Mouse (Mus musculus) heart, adult 2 months (tissue): ENCODE data around the gene Fcf1. TPM values are rescaled to one million over a fixed set of nuclear protein-coding genes. Genes with fewer than 3 reads are reported as not detected.
A peak's percentile ranks its signal among the peaks of the same experiment; 100 is the strongest.

Experiments
- DNase-seq, 2 experiments: peaks; one replicate each; pipeline ENCODE4 v3.0.0; 2021
- H3K27ac ChIP-seq: fragments of 200-600 bp; 2 replicates; pipeline ENCODE4 v1.8.1; 2022
- H3K27me3 ChIP-seq: fragments of 200-500 bp; 2 replicates; pipeline ENCODE4 v1.6.1; 2012; ENCODE audit warnings: mild to moderate bottlenecking, low read length, inconsistent platforms, mixed read lengths; ENCODE audit not compliant: control insufficient read depth, insufficient read depth
- H3K36me3 ChIP-seq: fragments of 200-500 bp; 2 replicates; pipeline ENCODE4 v1.6.1; 2012; ENCODE audit warnings: low read length, inconsistent platforms; ENCODE audit not compliant: control insufficient read depth, insufficient read depth
- H3K4me1 ChIP-seq: fragments of 200-500 bp; 2 replicates; pipeline ENCODE4 v1.6.1; 2011; ENCODE audit warnings: low read length; ENCODE audit not compliant: control insufficient read depth, insufficient read depth
- H3K4me3 ChIP-seq: fragments of 200-600 bp; 2 replicates; pipeline ENCODE4 v1.8.1; 2022
- H3K79me2 ChIP-seq: fragments of 200-500 bp; replicated peaks from 2 replicates; pipeline ENCODE4 v1.6.1; 2012; ENCODE audit warnings: mild to moderate bottlenecking, inconsistent platforms, low read length, moderate library complexity, mixed read lengths; ENCODE audit not compliant: control insufficient read depth, insufficient read depth
- H3K9ac ChIP-seq: fragments of 200-500 bp; 2 replicates; pipeline ENCODE4 v1.6.1; 2012; ENCODE audit warnings: low read depth, mild to moderate bottlenecking, control low read depth, inconsistent platforms, low read length, mixed read lengths
- CTCF ChIP-seq: fragments of 200-600 bp; IDR thresholded peaks from 2 replicates; pipeline ENCODE4 v1.8.1; 2022; ENCODE audit warnings: antibody characterized with exemption, mild to moderate bottlenecking, moderate library complexity
- EP300 ChIP-seq: fragments of 200-500 bp; IDR thresholded peaks from 2 replicates; pipeline ENCODE4 v1.6.1; 2011; ENCODE audit warnings: low read depth, low read length, control low read depth; ENCODE audit not compliant: insufficient read depth
- POLR2A ChIP-seq: fragments of 200-500 bp; IDR thresholded peaks from 2 replicates; pipeline ENCODE4 v1.6.1; 2011; ENCODE audit warnings: mild to moderate bottlenecking, low read depth, low read length, control low read depth; ENCODE audit not compliant: insufficient read depth
- WGBS: fragments of 180-500 bp; shearing (Covaris S2); methylation state at CpG from one replicate; pipeline ENCODE4 v1.1.7; 2018; 5-methylcytosine and 5-hydroxymethylcytosine counted together
- intact Hi-C: fragments of 180-260 bp; cut with DNase I; formaldehyde crosslinking; loops from one replicate; pipeline ENCODE4 v1.15.1; 2025
- polyA plus RNA-seq: library from polyadenylated mRNA; depleted of rRNA; stranded (reverse); fragments of >200 nt; gene quantifications from 2 replicates; pipeline ENCODE4 v1.2.3, GENCODE M21; 2012
- total RNA-seq, 2 experiments: library from RNA; stranded (reverse); gene quantifications; 2 replicates each; pipeline ENCODE4 v1.2.3; 2021

Fcf1 gene
- total and polyA plus RNA-seq, 3 experiments = 28.1 to 35.1 (median 31.8) TPM

DNA sequence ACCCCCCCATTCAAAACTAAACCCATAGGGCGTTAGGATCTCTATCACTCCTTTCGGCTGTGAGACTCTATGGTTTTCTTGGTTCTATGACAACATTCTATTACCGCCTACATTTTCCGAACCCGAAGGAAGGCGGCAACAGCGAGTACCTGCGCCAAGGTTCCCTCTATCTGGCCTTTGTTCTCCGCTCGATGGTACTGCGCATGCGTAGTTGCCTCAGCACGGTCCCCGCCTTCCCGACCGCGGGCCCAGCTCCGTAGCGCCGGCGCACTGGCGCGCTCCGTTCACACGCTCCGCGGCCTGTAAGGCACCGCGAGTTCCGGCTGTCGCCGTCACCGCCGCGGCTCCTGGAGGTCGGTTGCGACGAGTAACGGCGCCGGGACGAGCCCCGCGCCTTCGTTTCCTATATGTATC lies 25.4 kb downstream of the Fcf1 start, which contains the start of gene Ylpm1:
TSS of gene Ylpm1 (plus strand) at position 239 of the 414 bp plus-strand sequence.
- peak; percentile 73 for TF ChIP-seq CTCF
- TF ChIP-seq EP300 = peak; percentile 61; the same call in 1 of the 2 replicates
- peak; percentile 79 for TF ChIP-seq POLR2A
- Histone ChIP-seq H3K4me3 (peak within 1 kb of the TSS; percentile 99), H3K27ac (peak within 1 kb of the TSS; percentile 93), H3K27me3 (no peaks in the 10 kb centered on the region), H3K9ac (peak within 1 kb of the TSS; percentile 84), H3K36me3 (peaks cover 14% of the 10 kb centered on the region), H3K4me1 (peaks cover 6% of the 10 kb centered on the region), H3K79me2 (peaks cover 5% of the 10 kb centered on the region)
- peak; percentile 95 to 98 for DNase-seq
- under 1% methylated on average over 45 of the region's 45 CpGs for WGBS
- intact Hi-C loops = loop anchor here (1.0 kb wide), 1 partner anchor 25 kb away; no protein-coding TSS in a partner anchor

DNA sequence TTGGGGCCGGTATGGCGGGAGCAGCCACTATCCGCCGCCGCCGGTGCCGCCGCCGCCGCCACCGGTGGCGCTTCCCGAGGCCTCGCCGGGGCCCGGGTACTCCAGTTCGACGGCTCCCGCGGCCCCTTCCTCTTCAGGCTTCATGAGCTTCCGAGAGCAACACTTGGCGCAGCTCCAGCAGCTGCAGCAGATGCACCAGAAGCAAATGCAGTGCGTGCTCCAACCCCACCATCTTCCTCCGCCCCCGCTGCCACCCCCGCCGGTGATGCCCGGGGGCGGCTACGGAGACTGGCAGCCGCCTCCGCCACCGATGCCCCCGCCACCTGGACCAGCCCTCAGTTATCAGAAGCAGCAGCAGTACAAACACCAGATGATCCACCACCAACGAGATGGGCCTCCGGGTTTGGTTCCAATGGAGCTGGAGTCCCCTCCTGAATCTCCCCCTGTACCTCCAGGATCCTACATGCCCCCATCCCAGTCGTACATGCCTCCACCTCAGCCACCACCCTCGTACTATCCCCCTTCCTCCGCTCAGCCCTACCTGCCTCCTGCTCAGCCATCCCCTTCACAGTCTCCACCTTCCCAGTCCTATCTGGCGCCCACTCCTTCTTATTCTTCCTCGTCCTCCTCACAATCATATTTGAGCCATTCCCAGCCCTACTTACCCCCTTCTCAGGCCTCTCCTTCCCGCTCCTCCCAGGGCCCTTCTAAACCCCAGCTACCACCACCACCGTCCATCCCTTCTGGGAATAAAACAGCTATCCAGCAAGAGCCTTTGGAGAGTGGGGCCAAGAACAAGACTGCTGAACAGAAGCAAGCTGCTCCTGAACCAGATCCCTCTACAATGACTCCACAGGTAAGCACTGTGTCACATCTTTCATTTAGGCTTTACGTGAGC lies 26.1 kb downstream of the Fcf1 start:
- Histone ChIP-seq H3K27me3 (no peaks in the 10 kb centered on the region), H3K36me3 (peaks cover 14% of the 10 kb centered on the region), H3K79me2 (peaks cover 5% of the 10 kb centered on the region), H3K4me1 (peaks cover 6% of the 10 kb centered on the region), H3K4me3 (peak overlapping the region; percentile 99), H3K9ac (peak overlapping the region; percentile 84), H3K27ac (peak overlapping the region; percentile 93)
- intact Hi-C loops = loop anchor here (1.0 kb wide), 1 partner anchor 25 kb away; no protein-coding TSS in a partner anchor
- TF ChIP-seq CTCF (no peak), POLR2A (no peak), EP300 (no peak)
- DNase-seq = no peak
- under 1% methylated on average over 44 of the region's 44 CpGs for WGBS

DNA sequence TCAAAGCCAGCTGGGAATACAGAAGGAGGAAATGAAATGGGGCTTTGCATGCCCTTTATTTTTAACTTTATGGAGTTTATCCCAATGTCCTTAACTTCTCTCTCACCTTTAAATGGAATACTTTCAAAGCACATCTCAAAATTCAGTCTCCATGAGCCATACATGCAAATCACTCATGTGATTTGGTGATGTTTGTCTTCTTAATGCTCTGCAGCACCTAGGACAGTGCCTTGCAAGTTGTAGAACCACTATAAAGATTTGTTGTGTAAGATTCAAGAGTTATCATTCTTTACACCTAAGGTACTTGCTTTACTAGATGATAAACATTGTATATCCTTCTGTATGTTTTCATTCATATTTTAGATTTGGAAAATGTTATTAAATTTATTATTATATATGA lies 28.4 kb downstream of the Fcf1 start:
- DNase-seq = no peak
- peaks cover 6% of the 10 kb centered on the region for H3K4me1 ChIP-seq
- H3K27ac ChIP-seq = no peak overlapping the region
- TF ChIP-seq POLR2A (no peak), EP300 (no peak), CTCF (no peak)
- peaks cover 14% of the 10 kb centered on the region for H3K36me3 ChIP-seq
- H3K27me3 ChIP-seq = no peaks in the 10 kb centered on the region
- intact Hi-C loops = no loop called here
- no peak overlapping the region for H3K4me3 ChIP-seq
- peaks cover 7% of the 10 kb centered on the region for H3K79me2 ChIP-seq
- no peak overlapping the region for H3K9ac ChIP-seq

DNA sequence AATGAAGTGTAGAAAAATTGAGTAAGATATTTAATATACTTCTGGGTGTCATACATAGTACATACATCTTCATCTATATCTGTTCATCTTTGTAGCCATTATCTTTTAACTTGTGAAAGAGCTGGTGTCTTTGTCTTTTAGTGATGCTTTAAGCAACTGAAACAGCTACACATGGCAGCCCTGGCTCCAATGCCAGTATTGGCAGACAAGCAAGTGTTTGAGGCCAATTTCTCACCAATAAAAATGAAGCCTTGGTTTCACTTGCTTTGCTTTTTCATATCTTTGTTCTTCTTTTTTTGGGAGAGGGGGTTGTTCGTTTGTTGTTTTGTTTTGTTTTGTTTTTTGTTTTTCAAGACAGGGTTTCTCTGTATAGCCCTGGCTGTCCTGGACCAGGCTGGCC lies 35.5 kb downstream of the Fcf1 start:
- H3K36me3 ChIP-seq = peaks cover 5% of the 10 kb centered on the region
- H3K4me1 ChIP-seq = peaks cover 5% of the 10 kb centered on the region
- DNase-seq = no peak
- 75% methylated on average over 1 of the region's 1 CpGs for WGBS
- no peak overlapping the region for H3K9ac ChIP-seq
- intact Hi-C loops = no loop called here
- H3K27ac ChIP-seq = no peak overlapping the region
- no peak overlapping the region for H3K4me3 ChIP-seq
- TF ChIP-seq CTCF (no peak), POLR2A (no peak), EP300 (no peak)
- H3K27me3 ChIP-seq = no peaks in the 10 kb centered on the region
- peaks cover 5% of the 10 kb centered on the region for H3K79me2 ChIP-seq

DNA sequence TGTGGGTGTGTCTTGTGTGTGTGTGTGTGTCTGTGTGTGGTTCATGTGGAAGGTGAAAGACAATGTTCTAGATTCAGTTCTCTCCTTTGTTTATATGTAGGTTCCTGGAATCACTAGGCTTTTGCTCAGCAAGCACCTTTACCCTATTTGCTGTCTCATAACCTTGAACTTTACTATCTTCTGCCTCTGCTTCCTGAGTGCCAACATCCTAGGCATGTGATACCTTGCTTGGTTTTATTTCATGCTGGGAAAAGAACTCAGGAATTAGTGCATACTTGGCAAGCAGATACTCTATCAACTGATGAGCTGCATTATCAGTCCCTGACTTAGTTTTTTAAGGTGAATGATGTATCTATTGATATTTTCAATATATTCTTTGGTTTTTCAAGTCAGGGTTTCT lies 36.3 kb downstream of the Fcf1 start:
- no peaks in the 10 kb centered on the region for H3K27me3 ChIP-seq
- H3K9ac ChIP-seq = no peak overlapping the region
- TF ChIP-seq EP300 (no peak), POLR2A (no peak), CTCF (no peak)
- intact Hi-C loops = no loop called here
- H3K27ac ChIP-seq = no peak overlapping the region
- H3K36me3 ChIP-seq = peaks cover 5% of the 10 kb centered on the region
- H3K79me2 ChIP-seq = peaks cover 5% of the 10 kb centered on the region
- peaks cover 5% of the 10 kb centered on the region for H3K4me1 ChIP-seq
- H3K4me3 ChIP-seq = no peak overlapping the region
- no peak for DNase-seq

DNA sequence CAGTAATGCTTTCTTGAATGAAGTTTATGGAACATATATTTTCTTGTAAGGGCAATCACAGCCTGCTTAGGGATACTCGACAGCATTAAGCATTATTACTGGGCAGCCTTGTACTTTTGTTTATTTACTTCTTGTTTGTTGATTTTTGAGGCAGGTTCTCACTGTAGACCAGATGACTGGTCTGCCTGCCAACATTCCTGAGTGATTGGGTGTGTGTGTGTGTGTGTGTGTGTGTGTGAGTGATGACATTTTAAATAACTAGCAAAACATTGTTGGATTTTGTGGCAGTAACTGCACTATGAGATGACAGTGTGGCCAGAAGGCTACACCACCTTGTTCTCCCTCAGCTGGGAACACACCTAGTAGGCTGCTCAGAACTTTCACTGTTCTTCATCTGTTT lies 39.1 kb downstream of the Fcf1 start:
- H3K79me2 ChIP-seq = peaks cover 1% of the 10 kb centered on the region
- DNase-seq = no peak
- peaks cover 4% of the 10 kb centered on the region for H3K4me1 ChIP-seq
- no peaks in the 10 kb centered on the region for H3K27me3 ChIP-seq
- no peak overlapping the region for H3K9ac ChIP-seq
- H3K27ac ChIP-seq = no peak overlapping the region
- H3K36me3 ChIP-seq = peaks cover 2% of the 10 kb centered on the region
- 64% methylated on average over 1 of the region's 1 CpGs for WGBS
- no peak for TF ChIP-seq CTCF
- TF ChIP-seq POLR2A = no peak
- no peak for TF ChIP-seq EP300
- intact Hi-C loops = no loop called here
- no peak overlapping the region for H3K4me3 ChIP-seq
